Mouse (Mus musculus): ENCODE data around the gene Lpcat1. TPM values are rescaled to one million over a fixed set of nuclear protein-coding genes. Genes with fewer than 3 reads are reported as not detected.

The Lpcat1 gene
- total RNA-seq (2021) = 10 to 100 TPM; 12.7 to 14.2 TPM

GRCm38 (mm10) chr13:73467034-73467420 is at the start of gene Lpcat1:
Gene Lpcat1, plus strand, starts transcription at chr13:73467197.
- DNase-seq = peak; percentile 90

GRCm38 (mm10) chr13:73417478-73418220 is 49.3 kb upstream of the Lpcat1 start:
- peak; percentile 45 for DNase-seq

DNA sequence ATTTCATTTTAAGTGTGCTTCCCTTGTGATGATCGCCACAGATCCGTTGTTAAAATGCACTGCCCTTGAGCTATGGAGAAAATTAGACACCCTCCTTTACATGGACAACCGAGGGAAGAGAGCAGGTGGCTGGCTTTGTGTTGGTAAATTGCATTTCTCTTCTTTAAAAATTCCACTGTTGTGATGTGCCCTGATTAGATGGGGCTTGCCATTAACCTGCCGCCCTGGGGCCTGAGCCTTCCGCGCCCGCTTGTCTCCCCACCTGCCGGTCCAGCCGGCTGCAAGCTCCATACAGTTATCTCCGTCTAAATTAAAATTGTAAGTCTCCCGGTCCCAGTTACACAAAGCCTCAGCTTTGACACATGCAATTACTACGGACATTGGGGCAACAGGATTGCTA is 48.7 kb upstream of the Lpcat1 start:
- DNase-seq = no peak

GRCm38 (mm10) chr13:73419244-73419643 is 47.8 kb upstream of the Lpcat1 start:
- DNase-seq = no peak

- DNase-seq = no peak
Measured at GRCm38 (mm10) chr13:73423043-73423442, 44.0 kb upstream of the Lpcat1 start.

GRCm38 (mm10) chr13:73425035-73425434 is 42.0 kb upstream of the Lpcat1 start:
- no peak for DNase-seq

GRCm38 (mm10) chr13:73425839-73426490 is 41.0 kb upstream of the Lpcat1 start:
- DNase-seq = peak; percentile 79

GRCm38 (mm10) chr13:73426587-73426986 is 40.4 kb upstream of the Lpcat1 start:
- DNase-seq = no peak

GRCm38 (mm10) chr13:73429605-73430321 is 37.2 kb upstream of the Lpcat1 start:
- no peak for DNase-seq

- no peak for DNase-seq
Measured at GRCm38 (mm10) chr13:73432466-73433149, 34.4 kb upstream of the Lpcat1 start.

DNA sequence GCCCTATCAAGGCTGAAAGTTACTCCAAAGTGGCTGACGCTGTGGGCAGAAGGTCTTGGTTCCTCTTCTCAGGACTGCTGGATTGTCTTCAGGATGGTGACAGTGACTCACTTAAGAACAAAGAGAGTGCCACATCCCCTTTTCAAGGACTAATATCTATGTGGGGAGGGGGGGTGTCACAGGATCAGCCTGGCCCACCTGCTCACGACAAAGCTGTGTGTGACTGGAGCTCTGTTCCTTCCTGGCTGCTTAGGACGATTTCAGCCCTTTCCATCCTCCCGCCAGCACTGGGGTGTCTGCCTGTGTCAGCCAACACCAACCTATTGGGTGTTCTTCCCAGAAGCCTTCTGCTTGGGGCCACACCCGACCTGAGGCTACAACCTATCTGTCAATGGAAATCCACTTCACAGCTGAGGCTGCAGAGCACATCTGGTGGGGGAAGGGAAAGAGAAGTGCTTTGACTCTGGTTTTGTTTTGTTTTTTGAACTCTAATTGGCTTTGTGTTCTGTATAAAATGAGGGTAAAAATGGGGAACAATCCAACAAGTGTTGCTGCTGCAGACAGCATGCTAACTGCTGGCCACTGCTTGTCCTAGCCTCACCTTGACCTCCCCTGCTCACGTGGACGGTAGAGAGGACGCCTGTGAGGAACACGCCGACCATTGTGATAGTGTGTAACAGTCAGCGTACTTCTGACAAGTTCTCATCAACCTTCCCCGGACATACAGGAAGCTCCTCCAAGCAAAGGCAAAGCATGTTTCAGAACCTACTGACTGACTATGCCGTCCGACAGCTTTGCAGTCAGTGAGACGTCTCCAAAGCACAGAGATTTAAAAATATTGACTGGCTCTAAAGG is 33.1 kb upstream of the Lpcat1 start:
- DNase-seq = no peak

DNA sequence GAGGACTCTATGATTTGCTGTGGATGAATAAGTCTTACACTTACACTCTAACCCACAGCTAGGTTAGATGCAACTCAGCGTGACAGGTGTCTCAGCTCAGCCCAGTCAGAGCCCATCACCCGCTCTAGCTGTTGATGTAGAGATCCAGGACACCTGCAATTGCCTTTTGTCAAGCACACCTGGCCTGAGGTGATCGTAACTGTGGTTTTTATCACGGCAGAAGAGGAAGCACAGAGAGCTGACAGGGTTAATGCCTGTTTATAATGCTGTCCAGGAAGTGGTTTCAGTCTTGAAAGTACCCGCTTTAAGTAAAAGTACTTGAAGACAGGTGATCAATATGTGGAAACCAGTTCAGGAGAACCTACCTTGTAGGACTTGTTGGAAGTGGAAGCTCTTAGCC is 32.3 kb upstream of the Lpcat1 start:
- DNase-seq = no peak

DNA sequence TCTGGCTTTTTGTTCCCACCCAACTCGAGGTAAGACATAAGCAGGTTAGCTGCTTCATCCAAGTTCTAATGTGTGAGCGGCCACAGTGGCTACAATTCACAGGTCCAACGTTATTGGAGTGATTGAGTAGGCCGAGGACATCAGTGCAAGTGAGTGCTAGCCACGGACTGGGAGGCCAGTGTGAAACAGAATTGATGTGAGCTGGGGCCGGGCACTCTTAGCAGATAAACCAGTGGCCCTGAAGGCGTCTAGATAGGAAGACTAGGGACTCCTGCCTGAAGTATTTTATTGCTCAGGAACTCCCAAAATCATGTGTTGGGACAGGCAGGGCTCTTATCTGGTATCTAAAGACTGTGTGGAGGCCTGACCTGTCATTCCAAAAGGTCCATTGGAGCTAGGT is 31.3 kb upstream of the Lpcat1 start:
- no peak for DNase-seq

GRCm38 (mm10) chr13:73439057-73439456 is 27.9 kb upstream of the Lpcat1 start:
- DNase-seq = no peak

GRCm38 (mm10) chr13:73441032-73441431 is 26.0 kb upstream of the Lpcat1 start:
- no peak for DNase-seq

GRCm38 (mm10) chr13:73441686-73442085 is 25.3 kb upstream of the Lpcat1 start:
- DNase-seq = no peak

DNA sequence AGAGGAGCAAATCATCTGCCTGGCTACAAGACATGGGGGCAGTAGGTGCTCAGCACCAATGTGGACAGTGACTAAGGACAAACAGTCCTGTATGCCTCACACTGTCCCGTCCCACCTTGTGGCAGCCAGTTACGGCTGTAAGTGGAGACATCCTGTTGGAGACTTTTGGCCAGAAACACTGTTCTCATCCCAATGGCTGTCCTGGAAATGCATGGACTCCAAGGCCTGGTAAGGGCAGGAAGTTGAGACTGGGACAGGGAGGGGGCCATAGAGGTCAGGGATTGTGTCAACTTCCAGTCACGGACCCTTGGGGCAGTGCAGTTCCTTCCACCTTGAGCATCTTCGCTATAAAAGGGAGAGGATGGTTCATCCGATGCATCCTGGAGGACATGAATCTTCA is 24.6 kb upstream of the Lpcat1 start:
- no peak for DNase-seq

DNA sequence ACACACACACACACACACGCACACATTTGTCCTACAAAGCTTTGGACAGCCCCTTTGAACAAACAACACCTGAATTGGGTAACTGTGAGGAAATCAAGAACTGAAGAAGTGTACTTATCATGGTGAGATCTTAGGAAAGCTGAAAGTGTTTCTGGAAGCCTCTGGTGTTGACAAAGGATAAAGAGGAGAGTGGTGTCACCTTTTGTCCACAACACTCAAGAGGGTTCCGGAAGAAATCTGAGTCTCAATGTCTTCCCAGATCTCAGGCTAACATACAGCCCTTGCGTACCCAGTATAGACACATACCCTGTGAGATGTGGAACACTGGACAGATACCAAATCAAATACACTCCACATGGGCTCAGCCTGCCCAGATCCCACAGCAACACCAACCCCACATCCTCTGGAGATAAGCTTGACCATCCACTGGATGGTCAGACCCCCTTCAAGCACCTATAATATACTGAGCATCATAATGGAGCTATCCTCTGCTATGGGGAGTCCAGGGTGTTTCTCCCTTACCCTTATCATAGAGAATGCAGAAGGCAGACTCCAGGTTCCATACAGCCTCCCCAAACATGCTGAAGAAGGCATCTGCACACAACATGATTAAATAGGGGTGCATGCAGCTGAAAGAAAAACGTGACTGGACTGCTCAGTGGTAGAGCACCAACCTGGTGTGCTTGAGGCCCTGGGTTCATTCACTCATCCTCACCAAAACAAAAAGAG is 23.7 kb upstream of the Lpcat1 start:
- DNase-seq = no peak

GRCm38 (mm10) chr13:73445087-73445486 is 21.9 kb upstream of the Lpcat1 start:
- peak; percentile 57 for DNase-seq

DNA sequence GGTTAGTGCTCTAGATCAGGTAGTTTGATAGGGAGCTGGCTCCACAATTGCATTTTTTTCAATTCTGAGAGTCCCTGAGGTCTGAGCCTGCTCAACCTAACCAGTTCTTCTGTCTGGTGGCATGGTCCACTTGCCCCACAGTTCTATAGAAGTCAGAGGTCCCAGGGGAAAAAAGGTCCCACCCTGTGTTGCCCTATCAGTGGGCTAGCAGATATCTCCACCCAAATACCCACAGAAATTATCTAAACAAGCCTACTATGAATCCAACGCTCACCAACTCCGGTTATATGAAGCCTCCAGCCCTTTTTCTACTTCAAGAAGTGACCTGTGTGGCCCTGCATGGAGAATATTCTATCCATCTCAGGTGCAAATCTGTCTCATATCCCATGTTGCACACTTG is 20.9 kb upstream of the Lpcat1 start:
- DNase-seq = no peak

GRCm38 (mm10) chr13:73446494-73446893 is 20.5 kb upstream of the Lpcat1 start:
- DNase-seq = peak; percentile 27
